Mouse (Mus musculus) intestine, embryonic 14.5 days (tissue): ENCODE measurements around the gene Fubp3. TPM values are rescaled to one million over a fixed set of nuclear protein-coding genes. Genes with fewer than 3 reads are reported as not detected.

Experiments used
- ATAC-seq: fragments of 200-750 bp; cut with Nextera tagmentation; replicated peaks from 2 replicates; pipeline ENCODE4 v1.8.0; 2017; ENCODE audit warnings: low read depth, moderate number of reproducible peaks, moderate TSS enrichment, moderate library complexity; ENCODE audit not compliant: low FRiP score, low TSS enrichment
- DNase-seq: peaks from one replicate; pipeline ENCODE4 v3.0.0-alpha.2; 2018; ENCODE audit warnings: low spot score
- H3K27ac ChIP-seq: fragments of 300-500 bp; sonication (generic); 2 replicates; pipeline ENCODE4 v1.5.1; 2014; ENCODE audit warnings: low read depth, mild to moderate bottlenecking, control low read depth
- H3K27me3 ChIP-seq: fragments of 300-500 bp; sonication (generic); replicated peaks from 2 replicates; pipeline ENCODE4 v1.6.1; 2014; ENCODE audit warnings: low read length, control low read depth; ENCODE audit not compliant: control insufficient read depth, insufficient read depth
- H3K36me3 ChIP-seq: fragments of 300-500 bp; sonication (generic); 2 replicates; pipeline ENCODE4 v1.6.1; 2014; ENCODE audit warnings: low read length, control low read depth; ENCODE audit not compliant: control insufficient read depth, insufficient read depth
- H3K4me1 ChIP-seq: fragments of 300-500 bp; sonication (generic); replicated peaks from 2 replicates; pipeline ENCODE4 v1.6.1; 2014; ENCODE audit warnings: low read length, control low read depth, mixed read lengths; ENCODE audit not compliant: control insufficient read depth, insufficient read depth
- H3K4me2 ChIP-seq: fragments of 300-500 bp; sonication (generic); 2 replicates; pipeline ENCODE4 v1.6.1; 2014; ENCODE audit warnings: low read length
- H3K4me3 ChIP-seq: fragments of 300-500 bp; sonication (generic); 2 replicates; pipeline ENCODE4 v1.5.1; 2014; ENCODE audit warnings: low read depth, low read length, control low read depth, mixed read lengths
- H3K9ac ChIP-seq: fragments of 300-500 bp; sonication (generic); 2 replicates; pipeline ENCODE4 v1.6.1; 2014; ENCODE audit warnings: mild to moderate bottlenecking, low read length
- H3K9me3 ChIP-seq: fragments of 300-500 bp; sonication (generic); 2 replicates; pipeline ENCODE4 v1.6.1; 2016; ENCODE audit warnings: low read length, control low read depth; ENCODE audit not compliant: control insufficient read depth
- WGBS: fragments of 180-500 bp; shearing (Covaris S2); extraction: QIAGEN DNeasy Blood & Tissue Kit; methylation state at CpG from one replicate; pipeline ENCODE4 v1.1.7; 2014; 5-methylcytosine and 5-hydroxymethylcytosine counted together
- polyA plus RNA-seq: library from polyadenylated mRNA; unstranded; fragments of >200 nt; fragmentation: Nextera tagmentation; extraction: Ambion mirVana; gene quantifications from 2 replicates; pipeline ENCODE4 v1.2.1, GENCODE M21; 2014

The Fubp3 gene
- polyA plus RNA-seq, 1 experiment from 2014 or later: 79.6 TPM

GRCm38 (mm10) chr2:31611400-31611799, 38.9 kb downstream of the Fubp3 start:
- H3K36me3 ChIP-seq: peaks cover 99% of the 10 kb centered on the region
- H3K9ac ChIP-seq: no peak overlapping the region
- no peaks in the 10 kb centered on the region for H3K9me3 ChIP-seq
- H3K4me2 ChIP-seq: no peak overlapping the region
- no peak overlapping the region for H3K4me3 ChIP-seq
- DNase-seq: no peak
- no peak for ATAC-seq
- no peak overlapping the region for H3K27ac ChIP-seq
- 70% methylated on average over 8 of the region's 8 CpGs for WGBS
- no peaks in the 10 kb centered on the region for H3K4me1 ChIP-seq
- no peaks in the 10 kb centered on the region for H3K27me3 ChIP-seq

DNA sequence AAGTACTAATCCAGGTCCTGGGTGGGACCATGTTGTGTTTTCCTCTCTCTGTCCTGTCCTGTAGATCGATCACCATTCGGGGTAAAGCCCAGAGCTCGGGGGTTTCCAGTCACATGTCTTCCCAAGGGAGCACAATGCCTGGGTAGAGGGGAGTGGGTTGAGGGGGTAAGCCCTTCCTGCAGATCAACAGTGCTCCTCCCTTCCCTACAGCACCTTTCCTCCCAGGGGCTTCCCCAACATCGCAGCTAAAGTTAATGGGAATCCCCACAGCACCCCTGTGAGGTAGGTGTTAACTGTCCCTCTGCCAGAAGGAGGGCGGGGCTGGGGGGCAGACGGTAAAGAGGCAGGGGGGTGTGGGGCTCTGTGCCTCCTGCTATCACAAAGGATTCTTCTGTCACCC, 40.2 kb downstream of the Fubp3 start:
- Histone ChIP-seq H3K4me3 (no peak overlapping the region), H3K4me2 (no peak overlapping the region), H3K27me3 (no peaks in the 10 kb centered on the region), H3K4me1 (no peaks in the 10 kb centered on the region), H3K36me3 (peaks cover 93% of the 10 kb centered on the region), H3K9me3 (no peaks in the 10 kb centered on the region), H3K27ac (no peak overlapping the region), H3K9ac (no peak overlapping the region)
- DNase-seq (no peak), ATAC-seq (no peak)
- WGBS: 65% methylated on average over 6 of the region's 6 CpGs

- peaks cover 87% of the 10 kb centered on the region for H3K36me3 ChIP-seq
Measured at GRCm38 (mm10) chr2:31613781-31614180, 41.3 kb downstream of the Fubp3 start.

DNA sequence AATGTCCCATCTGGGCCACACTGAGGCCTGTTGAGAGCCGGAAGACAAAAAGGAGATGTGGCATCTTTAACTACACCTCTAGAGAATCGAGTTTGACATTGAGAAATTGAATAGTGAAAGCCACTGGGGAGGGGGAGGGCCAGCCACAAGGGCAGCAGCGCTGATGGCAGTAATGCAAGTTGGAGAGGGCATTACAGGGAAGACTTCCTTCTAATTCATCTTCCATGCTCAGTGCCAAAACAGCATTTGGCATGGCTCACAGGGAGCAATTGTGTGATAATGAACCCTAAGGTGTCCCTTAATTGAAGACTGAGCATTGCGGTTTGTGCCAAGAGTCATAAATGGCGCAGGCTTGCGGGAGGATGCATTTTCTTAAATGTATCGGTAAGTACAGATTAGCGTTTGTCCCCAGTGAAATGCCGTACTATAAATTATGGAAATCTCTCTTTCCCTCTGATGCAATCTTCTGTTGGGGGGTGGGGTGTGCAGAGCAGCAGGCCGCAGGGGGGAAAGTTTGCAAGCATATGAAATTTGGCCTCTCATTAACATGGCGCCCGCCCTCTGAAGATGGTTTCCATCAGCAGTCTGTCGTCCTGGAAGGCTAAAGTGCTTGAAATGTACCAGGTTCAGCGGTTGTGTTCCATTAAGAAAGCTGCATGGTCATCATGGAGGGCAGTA, 46.2 kb downstream of the Fubp3 start:
- H3K4me3 ChIP-seq: no peak overlapping the region
- DNase-seq (no peak), ATAC-seq (no peak)
- H3K27me3 ChIP-seq: no peaks in the 10 kb centered on the region
- H3K36me3 ChIP-seq: peaks cover 40% of the 10 kb centered on the region
- no peaks in the 10 kb centered on the region for H3K9me3 ChIP-seq
- no peak overlapping the region for H3K9ac ChIP-seq
- no peak overlapping the region for H3K27ac ChIP-seq
- WGBS: 84% methylated on average over 14 of the region's 14 CpGs
- no peaks in the 10 kb centered on the region for H3K4me1 ChIP-seq
- no peak overlapping the region for H3K4me2 ChIP-seq

More at GRCm38 (mm10) chr2:31613781-31614180, 41.3 kb downstream of the Fubp3 start:
- Histone ChIP-seq H3K9ac (no peak overlapping the region), H3K4me2 (no peak overlapping the region), H3K27me3 (no peaks in the 10 kb centered on the region), H3K4me1 (no peaks in the 10 kb centered on the region), H3K9me3 (no peaks in the 10 kb centered on the region), H3K27ac (no peak overlapping the region), H3K4me3 (no peak overlapping the region)
- no peak for ATAC-seq
- no peak for DNase-seq
- WGBS: 82% methylated on average over 7 of the region's 7 CpGs

GRCm38 (mm10) chr2:31619208-31619607, 46.8 kb downstream of the Fubp3 start:
- DNase-seq (no peak), ATAC-seq (no peak)
- peaks cover 34% of the 10 kb centered on the region for H3K36me3 ChIP-seq
- WGBS: 92% methylated on average over 6 of the region's 6 CpGs
- H3K4me3 ChIP-seq: no peak overlapping the region
- H3K4me1 ChIP-seq: no peaks in the 10 kb centered on the region
- no peaks in the 10 kb centered on the region for H3K27me3 ChIP-seq
- H3K9ac ChIP-seq: no peak overlapping the region
- no peak overlapping the region for H3K27ac ChIP-seq
- no peaks in the 10 kb centered on the region for H3K9me3 ChIP-seq
- H3K4me2 ChIP-seq: no peak overlapping the region

GRCm38 (mm10) chr2:31633531-31633930, 61.1 kb downstream of the Fubp3 start:
- no peaks in the 10 kb centered on the region for H3K36me3 ChIP-seq
- peaks cover 15% of the 10 kb centered on the region for H3K4me1 ChIP-seq
- no peaks in the 10 kb centered on the region for H3K9me3 ChIP-seq
- no peak for ATAC-seq
- no peak overlapping the region for H3K4me3 ChIP-seq
- no peak overlapping the region for H3K4me2 ChIP-seq
- H3K27me3 ChIP-seq: peaks cover 72% of the 10 kb centered on the region
- H3K9ac ChIP-seq: no peak overlapping the region
- DNase-seq: no peak
- 54% methylated on average over 3 of the region's 3 CpGs for WGBS
- no peak overlapping the region for H3K27ac ChIP-seq

GRCm38 (mm10) chr2:31635281-31636137, 63.1 kb downstream of the Fubp3 start:
- ATAC-seq (no peak), DNase-seq (peak; percentile 70)
- Histone ChIP-seq H3K4me3 (peak overlapping the region; percentile 16; the same call in 1 of the 2 replicates), H3K4me1 (peaks cover 15% of the 10 kb centered on the region), H3K4me2 (peak overlapping the region; percentile 30), H3K36me3 (no peaks in the 10 kb centered on the region), H3K27ac (no peak overlapping the region), H3K27me3 (peaks cover 92% of the 10 kb centered on the region), H3K9ac (no peak overlapping the region), H3K9me3 (no peaks in the 10 kb centered on the region)
- 2% methylated on average over 46 of the region's 52 CpGs for WGBS

- Histone ChIP-seq H3K36me3 (no peaks in the 10 kb centered on the region), H3K4me1 (peaks cover 15% of the 10 kb centered on the region), H3K9me3 (no peaks in the 10 kb centered on the region), H3K27me3 (peaks cover 99% of the 10 kb centered on the region), H3K4me2 (peak overlapping the region; percentile 30), H3K4me3 (peak overlapping the region; percentile 16; the same call in 1 of the 2 replicates), H3K9ac (no peak overlapping the region), H3K27ac (no peak overlapping the region)
- WGBS: 1% methylated on average over 48 of the region's 48 CpGs
- ATAC-seq (0 out of 2 replicates have a peak, but pooled peaks have one; percentile 16), DNase-seq (peak; percentile 74)
Measured at GRCm38 (mm10) chr2:31636138-31636741, 63.8 kb downstream of the Fubp3 start.
